Mouse (Mus musculus): Measurements from ENCODE around the gene Zfhx3. TPM values are rescaled to one million over a fixed set of nuclear protein-coding genes. Genes with fewer than 3 reads are reported as not detected.

Gene Zfhx3
- polyA plus RNA-seq, 1 experiment, result 1.5 TPM

DNA sequence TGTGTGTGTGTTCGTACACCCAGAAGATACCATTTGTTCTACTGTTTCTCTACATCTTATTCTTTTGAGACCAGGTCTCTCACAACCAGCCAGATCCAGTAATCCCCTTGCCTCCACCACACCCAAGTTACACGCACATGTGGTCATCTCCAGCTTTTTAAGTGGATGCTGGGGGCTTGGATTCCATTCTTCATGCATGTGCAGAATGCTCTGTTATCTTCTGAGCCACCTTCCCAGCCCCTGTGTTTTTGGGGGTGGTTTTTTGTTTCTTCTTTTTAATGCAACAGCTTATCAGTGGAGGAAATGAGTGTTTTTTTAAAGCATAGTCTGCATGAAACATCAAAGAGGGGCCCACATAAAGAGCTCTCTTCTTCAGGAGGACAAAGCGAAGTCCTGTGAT is 639.8 kb downstream of the Zfhx3 start:
- DNase-seq (ENCODE audit: extremely low spot score in 1 of 2, low spot score in 1 of 2), result no peak

DNA sequence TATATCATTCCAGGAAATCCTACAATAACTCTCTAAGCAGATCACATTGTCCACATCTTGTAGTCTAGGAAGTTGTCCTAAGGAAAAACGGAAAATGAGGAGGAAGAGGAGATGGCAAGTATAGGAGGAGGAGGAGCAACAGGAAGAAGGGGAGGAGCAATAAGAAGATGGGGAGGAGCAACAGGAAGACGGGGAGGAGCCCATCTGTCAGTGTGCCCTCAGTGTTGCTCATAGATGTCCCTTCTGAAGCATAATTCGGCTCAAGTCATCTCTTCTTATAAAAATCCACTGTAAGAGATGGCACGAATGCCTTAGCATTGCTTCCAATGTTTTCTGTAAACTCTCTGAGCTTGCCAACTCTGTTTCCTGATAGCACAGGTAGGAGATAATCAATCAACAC is 640.8 kb downstream of the Zfhx3 start:
- DNase-seq (ENCODE audit: extremely low spot score in 1 of 2, low spot score in 1 of 2), result no peak

DNA sequence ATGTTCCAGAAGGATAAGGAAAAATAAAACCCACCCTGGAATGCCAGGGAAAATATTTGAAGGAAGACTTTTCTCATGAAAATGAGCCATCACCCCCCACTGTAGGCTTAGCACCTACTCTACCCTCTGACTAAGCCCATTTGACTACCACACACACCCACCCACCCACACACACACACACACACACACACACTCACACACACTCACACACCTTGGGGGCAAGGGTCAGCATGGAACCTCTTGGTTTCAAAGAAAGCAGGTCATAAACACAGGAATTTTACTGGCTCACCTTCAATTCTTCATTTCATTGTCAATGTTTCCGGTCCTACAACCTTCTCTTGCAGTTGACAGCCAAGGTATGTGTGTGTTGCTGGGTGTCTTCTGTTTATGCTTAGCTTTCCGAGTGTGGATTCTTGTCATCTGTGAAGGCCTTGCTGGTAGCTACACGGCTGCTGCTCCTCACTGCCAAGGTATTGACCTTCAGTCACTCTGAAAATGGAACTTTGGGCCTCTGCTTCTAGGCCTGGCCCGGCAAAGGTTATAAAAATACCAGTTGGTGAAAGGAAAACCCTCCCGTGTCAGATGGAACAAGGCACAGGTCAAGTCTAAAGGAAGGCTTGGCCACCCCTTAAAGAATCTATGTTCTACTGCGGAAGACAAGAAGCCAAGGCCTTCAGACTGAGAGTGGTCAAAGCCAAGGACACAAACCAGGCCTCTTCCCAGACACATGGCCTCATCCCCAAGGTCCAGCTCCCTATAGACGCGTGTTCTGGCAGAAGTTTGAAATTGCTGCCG is 641.6 kb downstream of the Zfhx3 start:
- DNase-seq (ENCODE audit: extremely low spot score in 1 of 2, low spot score in 1 of 2), result no peak

DNA sequence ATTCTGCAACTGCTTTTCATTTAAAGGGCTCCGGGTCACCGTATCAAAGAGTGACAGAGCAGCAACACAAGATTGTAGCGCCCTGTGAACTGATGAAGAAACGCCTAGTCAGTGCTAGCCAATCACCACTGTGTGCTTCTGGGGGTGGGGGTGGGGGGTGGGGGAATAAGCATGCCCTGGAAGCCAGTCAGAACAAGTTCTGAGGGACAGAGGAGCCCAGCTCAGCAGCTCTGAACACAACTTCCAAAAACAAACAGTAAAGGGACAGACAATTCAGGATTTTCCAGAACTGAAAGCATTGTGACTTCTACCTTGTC is 642.2 kb downstream of the Zfhx3 start:
- no peak for DNase-seq (ENCODE audit: extremely low spot score in 1 of 2, low spot score in 1 of 2)

DNA sequence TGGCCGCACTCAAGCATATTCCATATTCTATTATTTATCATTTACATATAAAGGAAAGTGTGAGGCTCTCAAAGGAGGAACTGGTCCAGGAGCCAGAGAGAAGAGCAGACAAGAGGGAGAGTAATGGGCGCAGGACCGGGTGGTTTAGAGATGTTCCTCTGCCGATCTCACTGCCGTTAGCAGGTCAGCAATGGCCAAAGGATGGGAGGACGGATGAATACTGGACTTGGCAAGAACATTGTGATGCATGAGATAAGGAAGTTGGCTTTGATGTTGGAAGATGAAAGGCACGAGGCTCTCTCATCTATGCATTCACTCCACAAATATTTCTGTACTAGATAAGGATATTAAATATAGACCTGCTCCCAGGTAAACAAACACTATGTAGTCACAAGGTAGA is 648.6 kb downstream of the Zfhx3 start:
- DNase-seq (ENCODE audit: extremely low spot score in 1 of 2, low spot score in 1 of 2), result no peak

DNA sequence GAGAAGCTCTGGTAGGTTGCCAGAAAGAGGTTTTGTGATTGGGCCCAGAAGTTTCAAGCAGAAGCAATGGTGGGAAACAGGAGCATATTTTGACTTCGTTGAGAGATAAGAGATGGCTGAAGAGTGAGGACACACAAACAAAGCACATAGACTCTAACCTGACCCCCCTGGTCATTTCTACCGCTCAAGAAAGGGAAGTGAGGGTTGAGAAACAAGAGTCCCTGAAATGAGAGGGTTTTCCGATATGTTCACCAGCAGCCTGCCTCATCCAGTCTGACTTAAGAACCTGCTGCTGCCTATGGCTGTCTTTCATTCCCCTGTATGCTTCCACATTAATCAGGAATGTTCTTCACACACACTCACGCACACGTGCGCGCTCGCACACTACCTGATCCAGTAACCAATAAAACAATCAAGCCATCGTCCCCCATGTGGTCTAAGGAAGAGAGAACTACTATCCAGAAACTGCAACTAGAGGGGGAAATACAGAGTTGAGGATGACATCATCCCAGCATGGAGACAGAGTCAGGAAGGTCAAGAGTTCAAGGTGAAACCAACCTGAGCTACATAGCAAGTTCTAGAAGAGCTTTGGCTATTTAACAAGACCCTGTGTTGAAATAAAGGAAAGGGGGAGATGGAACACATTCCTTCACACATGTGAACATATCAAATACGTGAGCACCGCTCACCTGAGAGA is 649.7 kb downstream of the Zfhx3 start:
- no peak for DNase-seq (ENCODE audit: extremely low spot score in 1 of 2, low spot score in 1 of 2)

- no peak for DNase-seq (ENCODE audit: extremely low spot score in 1 of 2, low spot score in 1 of 2)
These were observed 650.6 kb downstream of the Zfhx3 start for GRCm38 (mm10) chr8:108592990-108593589.

DNA sequence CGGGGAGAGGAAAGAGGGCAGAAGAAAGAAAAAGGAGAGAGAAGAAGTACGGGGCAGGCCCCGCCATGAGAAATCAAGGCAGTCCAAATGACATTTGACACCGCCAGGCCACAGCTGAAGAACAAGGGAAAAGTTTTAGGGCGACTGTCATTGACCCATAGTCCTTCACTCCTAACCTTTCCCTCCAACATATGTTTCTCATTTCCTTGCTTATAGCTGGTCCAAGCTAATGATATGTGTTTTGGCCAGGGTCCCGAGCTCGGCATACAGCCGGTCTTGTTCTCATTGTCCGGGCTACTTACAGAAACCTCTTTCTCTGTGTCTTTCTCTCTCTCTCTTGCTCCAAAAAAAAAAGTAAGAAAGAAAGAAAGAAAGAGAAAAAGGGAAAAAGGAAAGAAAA is 651.4 kb downstream of the Zfhx3 start:
- DNase-seq (ENCODE audit: extremely low spot score in 1 of 2, low spot score in 1 of 2), result no peak

DNA sequence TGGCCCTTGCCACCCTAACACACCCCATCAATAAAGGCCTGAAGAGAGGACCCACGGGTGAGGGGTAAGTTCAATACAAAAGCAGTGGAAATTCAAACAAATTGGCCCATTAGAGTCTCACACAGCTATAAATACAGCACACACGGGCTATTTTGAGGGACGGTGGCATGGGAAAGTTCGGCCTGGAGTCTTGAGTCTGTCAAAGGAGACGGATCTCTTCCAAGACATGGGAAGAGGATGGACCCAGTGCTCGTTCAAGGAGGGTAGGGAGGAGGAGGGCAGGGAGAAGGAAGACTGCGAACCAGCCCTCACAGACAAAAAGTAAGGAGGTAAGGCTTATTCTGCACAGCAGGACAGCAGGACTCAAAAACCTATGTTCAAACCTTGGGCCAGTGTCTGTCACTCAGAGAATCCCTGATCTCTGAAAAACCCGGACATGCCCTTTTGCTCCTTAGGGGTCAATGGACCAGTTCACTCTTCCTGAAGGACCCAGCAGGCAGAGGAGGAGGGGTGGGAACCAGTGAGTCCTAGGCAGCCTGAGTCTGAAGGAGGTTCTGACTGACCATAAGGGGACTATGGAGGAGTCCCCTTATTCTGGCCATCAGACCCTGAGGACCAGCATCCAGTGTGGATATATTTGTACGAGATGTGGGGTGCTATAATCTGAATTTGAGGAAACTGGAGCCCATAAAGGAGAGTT is 652.1 kb downstream of the Zfhx3 start:
- DNase-seq (ENCODE audit: extremely low spot score in 1 of 2, low spot score in 1 of 2), result no peak

GRCm38 (mm10) chr8:108595061-108595419 is 652.6 kb downstream of the Zfhx3 start:
- DNase-seq (ENCODE audit: extremely low spot score in 1 of 2, low spot score in 1 of 2), result no peak

GRCm38 (mm10) chr8:108595721-108596495 is 653.5 kb downstream of the Zfhx3 start:
- no peak for DNase-seq (ENCODE audit: extremely low spot score in 1 of 2, low spot score in 1 of 2)

- DNase-seq (ENCODE audit: extremely low spot score in 1 of 2, low spot score in 1 of 2), result no peak
These were observed 656.6 kb downstream of the Zfhx3 start for GRCm38 (mm10) chr8:108599003-108599402.

GRCm38 (mm10) chr8:108599558-108599957 is 657.1 kb downstream of the Zfhx3 start:
- no peak for DNase-seq (ENCODE audit: extremely low spot score in 1 of 2, low spot score in 1 of 2)

DNA sequence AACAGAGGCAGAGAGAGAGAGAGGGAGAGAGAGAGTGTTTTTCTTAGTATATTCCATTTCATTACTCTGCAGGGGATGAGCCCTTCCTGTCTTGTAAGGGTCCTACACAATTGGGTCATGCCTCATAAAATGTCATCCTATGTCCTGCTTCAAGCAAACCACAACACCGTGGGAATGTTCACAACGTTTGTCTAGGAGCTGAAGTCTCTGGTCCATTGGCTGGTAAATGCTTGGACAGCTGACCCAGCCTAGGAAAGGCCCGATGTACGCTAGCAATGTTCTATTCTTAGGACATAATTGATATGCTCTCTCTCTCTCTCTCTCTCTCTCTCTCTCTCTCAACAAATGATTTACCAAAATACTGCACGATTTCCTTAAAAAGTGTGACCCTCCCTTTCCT is 666.2 kb downstream of the Zfhx3 start:
- no peak for DNase-seq (ENCODE audit: extremely low spot score in 1 of 2, low spot score in 1 of 2)

- no peak for DNase-seq (ENCODE audit: extremely low spot score in 1 of 2, low spot score in 1 of 2)
These were observed 666.7 kb downstream of the Zfhx3 start for GRCm38 (mm10) chr8:108609114-108609513.

- no peak for DNase-seq (ENCODE audit: extremely low spot score in 1 of 2, low spot score in 1 of 2)
These were observed 668.8 kb downstream of the Zfhx3 start for GRCm38 (mm10) chr8:108611141-108611674.

DNA sequence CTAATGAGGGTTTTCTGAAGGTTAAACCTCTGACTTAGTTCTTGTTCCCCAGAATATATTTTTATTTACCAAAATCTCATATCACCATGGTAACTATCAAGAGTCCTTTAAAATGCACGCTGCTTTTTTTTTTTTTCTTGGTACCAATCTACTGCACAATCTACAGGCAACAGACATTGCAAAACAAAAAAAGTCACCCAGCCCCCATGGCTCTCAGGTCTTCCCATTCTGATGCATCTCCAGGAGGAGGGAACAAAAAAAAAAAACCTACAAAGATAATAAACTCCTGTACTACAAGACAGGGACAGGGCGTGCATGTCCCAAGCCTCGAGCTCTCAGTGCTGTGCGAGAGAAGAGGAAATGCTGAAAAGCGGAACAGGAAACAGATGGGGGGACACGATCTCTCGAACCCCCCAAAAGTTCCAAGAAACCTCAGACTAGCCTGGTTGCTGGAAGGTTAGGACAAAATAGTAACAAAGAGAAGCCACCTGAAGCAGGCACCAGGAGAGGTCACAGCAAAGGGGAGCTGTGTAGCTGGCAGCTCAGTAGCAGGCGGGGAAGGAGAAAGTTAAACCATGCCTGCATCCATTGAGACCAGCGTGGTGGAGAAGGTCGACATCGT is 669.5 kb downstream of the Zfhx3 start:
- peak in 1 of 2 experiments; percentile 7 for DNase-seq (ENCODE audit: extremely low spot score in 1 of 2, low spot score in 1 of 2)

DNA sequence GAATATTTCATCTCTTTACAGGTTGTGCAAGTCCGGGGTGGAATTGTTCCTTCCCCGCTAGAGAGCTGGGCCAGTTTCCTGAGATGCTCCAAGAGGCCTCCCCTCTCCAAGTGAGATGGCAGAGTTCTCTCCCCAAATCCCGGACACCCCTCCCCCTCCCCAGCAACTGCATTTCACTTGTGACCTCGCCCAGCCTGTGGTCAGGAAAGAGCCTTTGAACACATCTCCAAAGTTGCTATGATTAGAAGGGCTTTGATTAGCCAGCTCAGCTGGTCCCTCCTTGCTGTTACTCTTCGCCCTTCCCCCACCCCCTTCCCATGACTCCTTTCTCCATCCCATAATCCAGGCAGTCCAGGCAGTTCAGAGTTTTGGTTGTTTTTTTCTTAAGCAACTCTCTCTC is 670.4 kb downstream of the Zfhx3 start:
- no peak for DNase-seq (ENCODE audit: extremely low spot score in 1 of 2, low spot score in 1 of 2)

- no peak for DNase-seq (ENCODE audit: extremely low spot score in 1 of 2, low spot score in 1 of 2)
These were observed 670.8 kb downstream of the Zfhx3 start for GRCm38 (mm10) chr8:108613280-108613679.

DNA sequence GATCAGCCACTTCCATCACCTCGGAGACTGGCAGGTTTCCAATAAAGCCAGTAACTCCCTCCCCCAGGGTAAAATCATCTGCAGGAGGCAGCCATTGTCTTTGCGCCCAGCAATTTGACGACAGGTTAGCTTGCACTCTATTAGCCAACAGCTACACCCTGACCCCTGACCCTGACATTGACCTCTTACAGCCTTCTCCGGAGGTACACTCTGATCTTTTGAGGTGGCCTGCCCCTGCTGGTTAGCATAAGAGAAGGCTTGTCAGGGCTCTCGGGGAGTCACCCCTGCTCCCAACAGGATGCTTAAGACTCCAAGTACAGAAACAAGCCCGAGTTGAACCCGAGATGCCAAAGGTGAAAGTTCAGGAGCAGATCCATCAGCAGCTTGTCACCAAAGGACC is 678.9 kb downstream of the Zfhx3 start:
- no peak for DNase-seq (ENCODE audit: extremely low spot score in 1 of 2, low spot score in 1 of 2)
